Mouse (Mus musculus) megakaryocyte progenitor cell, adult 5-6 weeks (primary cell): ENCODE data around the gene Agr3. TPM values are rescaled to one million over a fixed set of nuclear protein-coding genes. Genes with fewer than 3 reads are reported as not detected.

Experiments
- ATAC-seq: replicated peaks from 2 replicates; pipeline ENCODE4 v1.8.0; 2016; ENCODE audit warnings: mild to moderate bottlenecking, moderate TSS enrichment, inconsistent platforms; ENCODE audit not compliant: poor library complexity
- total RNA-seq, 2 experiments: library from RNA; stranded (forward) in 1 of 2; stranded (reverse) in 1 of 2; fragments of 157-497, 149-512 nt in 1 of 2; fragments of 200-1000 nt in 1 of 2; gene quantifications; 2 replicates each; pipeline versions ENCODE4 v1.2.3 to v1.2.4; 2015 to 2017

Gene Agr3
- total RNA-seq (2015) (not detected in 2 replicates), total RNA-seq (2017) (not detected in 2 replicates)

DNA sequence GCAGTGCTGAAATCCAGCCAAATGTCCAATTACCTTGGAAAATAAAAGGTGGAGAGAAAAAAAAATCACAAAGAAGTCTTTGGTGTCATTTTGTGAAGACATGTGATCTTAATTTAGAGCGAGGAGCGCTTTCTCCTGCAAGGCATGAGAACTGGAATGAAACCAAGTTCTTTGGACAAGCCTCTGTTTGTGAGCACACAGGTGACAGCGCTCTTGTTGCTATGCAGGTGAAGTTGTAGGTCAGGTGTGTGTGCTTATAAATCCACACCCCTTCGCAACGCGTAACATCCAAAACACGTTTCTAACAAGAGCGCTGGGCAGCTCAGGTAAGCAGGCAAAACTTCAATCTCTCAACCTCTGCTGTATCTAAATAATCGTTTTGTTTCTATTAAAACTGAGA, at the start of gene Agr3:
Gene Agr3 (plus strand): TSS at position 219 of the 400 bp plus-strand sequence.
- ATAC-seq = no peak

DNA sequence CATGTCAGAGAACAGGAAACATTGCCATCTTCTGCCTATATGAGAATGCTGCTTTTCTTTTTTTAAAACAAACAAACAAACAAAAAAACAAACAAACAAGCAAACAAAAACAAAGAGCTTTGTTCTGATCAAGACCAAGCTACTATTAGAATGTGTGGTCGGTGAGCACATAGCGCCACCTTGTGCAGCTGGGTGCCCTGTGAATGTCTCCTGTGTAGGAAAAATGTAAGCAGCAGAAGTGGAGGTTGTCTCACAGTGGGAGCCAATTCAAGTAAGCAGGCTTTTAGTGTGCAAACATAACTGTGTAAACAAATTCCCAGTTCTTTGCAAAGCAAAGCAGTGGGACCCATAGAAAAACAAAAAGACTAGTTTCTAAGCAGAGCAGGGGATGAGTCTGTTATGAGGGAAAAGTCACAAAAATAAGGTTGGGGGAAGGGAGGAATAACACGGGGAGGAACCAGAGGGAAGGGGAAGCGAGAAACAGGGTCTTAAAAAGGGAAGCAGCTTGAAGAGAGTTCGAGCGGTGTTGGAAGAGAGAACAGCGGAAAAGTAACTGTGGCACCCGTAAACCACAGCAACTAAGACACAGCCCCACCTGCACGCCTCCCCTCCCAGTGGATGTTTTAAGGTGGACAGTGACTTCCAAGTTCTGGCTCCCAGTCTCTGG, 40.4 kb upstream of the Agr3 start:
- ATAC-seq = peak; percentile 75

DNA sequence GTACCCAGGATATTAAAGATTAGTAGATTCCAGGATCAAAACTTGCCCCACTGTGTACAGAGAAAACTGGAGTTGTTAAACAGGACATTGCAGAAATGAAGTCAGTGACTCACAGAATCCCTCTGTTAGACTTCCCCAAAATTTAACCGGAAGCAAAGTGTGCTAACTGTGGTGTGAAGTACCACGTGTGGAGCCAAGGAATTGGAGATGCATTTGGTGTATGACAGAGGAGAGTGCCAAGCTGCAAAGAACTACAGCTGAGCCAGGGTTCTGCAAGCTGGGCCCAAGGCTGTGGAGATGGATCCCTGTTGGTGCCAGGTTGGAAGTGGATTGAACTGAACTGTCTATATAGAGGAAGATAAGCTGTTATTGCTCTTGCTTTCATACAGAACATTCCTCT, 36.0 kb upstream of the Agr3 start:
- ATAC-seq = peak; percentile 77

DNA sequence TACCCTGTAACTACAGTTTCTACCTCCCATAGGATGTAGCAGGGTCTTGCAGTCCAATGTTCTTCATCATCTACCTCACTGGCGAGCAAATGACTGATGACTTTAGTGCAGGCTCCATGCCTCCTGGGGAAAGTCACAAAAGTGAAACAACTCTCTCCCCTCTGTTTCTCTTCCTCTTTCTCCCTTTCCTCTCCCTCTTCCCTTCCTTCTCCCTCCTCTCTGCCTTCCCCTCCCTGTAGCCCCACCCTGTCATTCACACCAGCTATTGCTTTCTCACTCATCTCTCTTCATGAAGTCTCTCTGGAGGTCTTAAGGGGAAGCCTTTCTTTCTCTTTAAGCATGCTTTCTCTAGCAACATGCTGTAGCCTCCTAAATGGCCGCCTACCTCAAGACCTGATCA, 34.7 kb upstream of the Agr3 start:
- ATAC-seq = peak; percentile 62

DNA sequence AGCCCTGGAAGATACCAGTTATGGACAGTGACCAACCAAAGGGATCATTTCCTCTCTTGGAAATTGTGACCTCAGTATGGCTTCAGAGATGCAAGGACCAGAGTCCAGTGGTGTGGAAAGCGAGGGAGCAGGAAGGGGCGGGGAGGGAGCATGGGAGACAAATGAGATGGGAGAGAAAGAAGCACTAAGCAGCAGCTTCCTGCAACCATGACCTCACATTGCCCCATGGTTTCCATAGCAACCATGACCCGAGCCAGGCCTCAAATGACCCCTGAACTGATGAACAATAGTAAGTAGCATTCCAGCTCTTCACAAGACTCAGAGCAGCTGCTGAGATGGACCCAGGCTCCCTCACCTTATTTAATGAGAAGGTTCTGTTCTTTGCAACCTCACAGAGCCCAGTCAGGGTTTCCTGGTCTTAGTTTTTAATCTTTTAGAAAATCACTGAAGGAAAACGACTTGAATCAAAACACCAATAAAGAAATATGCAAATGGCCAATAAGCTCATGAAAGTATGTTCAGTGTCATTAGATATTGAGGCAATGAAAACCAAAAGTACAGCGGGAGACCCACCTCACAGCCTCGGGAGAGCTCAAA, 31.0 kb upstream of the Agr3 start:
- no peak for ATAC-seq

DNA sequence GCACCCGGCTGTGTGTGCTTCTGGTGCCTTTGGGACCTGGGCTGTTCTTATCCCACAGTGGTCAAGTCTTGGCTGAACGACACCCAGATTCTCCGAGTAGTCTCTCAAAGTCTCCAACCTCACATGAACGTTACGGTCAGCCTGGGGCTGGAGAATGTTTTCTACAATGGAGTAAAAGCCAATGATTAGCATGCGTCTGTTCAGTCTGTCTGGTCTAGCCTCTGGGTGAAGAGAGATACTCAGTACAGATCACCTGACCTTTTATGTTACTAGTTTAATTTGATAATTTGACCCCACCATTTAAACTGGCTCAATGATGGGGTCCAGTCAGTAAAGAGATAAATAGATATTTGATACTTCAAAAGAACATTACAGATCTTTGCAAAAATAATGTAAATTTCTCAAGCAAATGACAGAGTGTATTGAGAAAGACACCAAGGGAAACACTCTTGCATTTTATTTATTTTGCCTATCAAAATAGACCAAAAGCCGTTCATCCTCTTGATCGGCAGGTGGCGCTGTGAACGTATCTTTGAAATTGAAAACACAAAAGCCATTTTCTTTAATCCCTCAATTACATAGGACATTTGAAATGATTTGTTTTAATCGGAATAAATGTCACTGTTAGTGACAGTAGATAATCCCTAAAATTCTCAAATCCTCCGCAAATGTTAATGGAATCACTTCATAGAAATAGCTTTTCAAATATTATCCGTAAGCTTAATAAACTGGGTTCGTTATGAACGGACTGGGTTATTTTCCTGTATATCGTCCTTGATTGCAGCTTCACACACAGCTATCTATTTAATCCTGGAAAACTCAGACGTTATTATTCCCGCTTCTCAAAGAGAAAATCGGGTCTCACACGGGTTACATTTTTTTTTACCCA, 29.3 kb upstream of the Agr3 start:
- ATAC-seq = peak; percentile 77

DNA sequence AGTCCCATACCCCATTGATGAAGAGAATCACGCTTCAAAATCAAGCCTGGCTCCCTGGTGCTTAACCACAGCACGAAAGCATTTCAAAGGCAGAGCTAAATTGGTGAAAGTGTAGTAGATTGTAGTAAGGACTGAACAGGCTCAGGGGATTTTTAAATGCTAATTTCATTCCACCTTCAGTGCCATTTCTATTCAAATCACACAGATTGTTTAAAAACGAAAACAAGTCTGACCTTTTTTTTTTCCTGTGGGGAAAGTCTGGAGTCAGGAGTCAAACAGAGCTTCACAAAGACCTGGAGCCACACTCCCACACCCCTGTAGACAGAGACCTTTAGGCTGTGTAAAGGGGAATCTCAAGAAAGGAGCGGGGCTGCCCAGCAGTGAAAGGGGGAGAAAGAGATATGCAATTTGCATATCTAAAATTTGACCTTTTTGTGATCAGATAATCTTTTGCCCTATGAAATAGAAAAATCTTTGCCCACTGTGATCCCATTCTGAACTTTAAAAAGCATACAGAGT, 28.6 kb upstream of the Agr3 start:
- ATAC-seq = no peak

DNA sequence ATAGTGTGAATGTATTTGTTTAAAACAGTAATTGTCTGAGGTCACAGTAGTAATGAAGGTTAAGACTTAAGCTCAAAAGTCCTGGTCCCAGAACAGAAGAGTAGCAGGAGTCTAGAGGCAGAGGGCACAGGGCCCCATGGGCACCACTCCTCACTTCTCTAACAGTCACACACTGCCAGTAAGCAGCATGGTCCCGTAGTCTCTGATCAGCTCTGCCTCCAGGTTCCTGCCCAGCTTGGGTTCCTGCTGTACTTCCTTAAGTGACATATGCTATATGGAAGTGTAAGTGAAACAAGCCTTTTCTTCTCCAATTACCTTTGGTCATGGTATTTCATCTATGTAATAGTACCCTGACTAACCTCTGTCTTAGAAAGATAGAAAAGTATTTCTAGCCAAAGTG, 14.8 kb upstream of the Agr3 start:
- ATAC-seq = 0 out of 2 replicates have a peak, but pooled peaks have one; percentile 46

DNA sequence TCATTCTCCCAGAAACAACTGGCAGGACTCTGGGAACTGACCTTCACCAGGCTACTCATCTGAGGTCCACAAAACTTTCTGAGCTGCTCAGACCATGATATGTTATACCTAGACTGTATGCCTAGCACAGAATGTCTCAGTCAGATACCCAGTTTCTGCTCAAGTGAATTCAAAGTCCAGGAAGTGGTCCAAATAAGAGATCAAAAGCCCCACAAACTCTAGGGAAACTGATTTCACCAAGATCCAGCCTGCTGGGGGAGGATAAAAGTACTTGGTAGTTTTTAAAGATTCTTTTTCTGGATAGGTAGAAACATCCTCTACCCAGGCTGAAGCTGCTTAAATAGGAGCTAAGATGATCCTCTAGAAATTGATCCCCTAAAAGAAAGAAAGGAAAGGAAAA, 9.6 kb upstream of the Agr3 start:
- ATAC-seq = no peak

DNA sequence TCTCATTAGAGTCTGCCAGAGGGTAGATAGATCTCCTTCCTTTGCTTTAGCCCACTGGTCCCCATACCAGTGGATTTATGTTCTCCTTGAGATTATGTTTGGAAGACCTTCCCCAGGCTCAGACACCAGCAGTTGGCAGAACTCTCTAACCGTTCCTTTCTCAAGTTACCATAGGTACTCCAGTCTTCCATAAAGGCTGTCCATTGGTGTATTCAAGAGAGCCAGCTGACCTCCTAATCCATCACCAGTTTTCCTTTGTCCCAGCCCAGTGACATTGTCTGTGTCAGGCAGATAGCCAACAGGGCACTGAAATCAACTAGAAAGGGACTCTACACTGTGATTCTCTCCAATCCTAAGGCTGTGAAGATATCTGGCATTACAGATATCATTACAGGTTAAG, 9.0 kb upstream of the Agr3 start:
- ATAC-seq = no peak

DNA sequence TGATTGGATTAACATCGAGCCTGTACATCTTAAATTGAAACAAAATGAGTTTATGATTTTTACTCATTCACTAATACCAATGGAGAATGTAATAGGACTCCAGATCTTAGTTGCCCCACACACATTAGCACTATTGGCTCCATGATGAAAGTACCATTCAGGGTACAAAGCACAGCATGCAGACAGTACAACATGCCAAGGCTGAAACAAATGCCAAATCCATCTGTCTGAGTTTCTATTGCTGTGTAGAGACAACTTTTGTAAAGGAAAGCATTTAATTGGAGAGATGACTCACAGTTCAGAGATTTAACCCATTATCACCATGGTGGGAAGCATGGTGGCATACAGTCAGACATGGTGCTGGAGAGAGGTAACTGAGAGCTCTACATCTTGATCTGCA, 7.4 kb upstream of the Agr3 start:
- ATAC-seq = no peak

DNA sequence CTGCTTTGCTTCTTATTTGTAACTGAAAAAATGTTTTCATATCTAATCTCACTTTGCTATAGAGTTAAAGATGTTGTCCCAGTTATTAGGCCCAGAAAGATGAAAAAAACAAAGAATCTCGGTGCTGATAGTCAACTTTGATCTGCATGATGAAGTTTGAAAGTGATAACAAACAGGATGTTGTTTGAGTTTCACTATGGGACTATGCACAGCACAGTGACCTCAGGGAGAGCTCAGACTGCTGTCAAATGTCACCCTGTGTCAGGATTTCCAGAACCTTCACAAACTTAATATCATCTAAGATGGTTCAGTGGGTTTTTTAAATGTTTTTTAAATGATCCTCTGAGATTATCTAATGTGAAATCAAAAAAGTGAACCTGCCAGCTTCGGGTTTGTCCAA, 2.4 kb downstream of the Agr3 start:
- ATAC-seq = no peak

DNA sequence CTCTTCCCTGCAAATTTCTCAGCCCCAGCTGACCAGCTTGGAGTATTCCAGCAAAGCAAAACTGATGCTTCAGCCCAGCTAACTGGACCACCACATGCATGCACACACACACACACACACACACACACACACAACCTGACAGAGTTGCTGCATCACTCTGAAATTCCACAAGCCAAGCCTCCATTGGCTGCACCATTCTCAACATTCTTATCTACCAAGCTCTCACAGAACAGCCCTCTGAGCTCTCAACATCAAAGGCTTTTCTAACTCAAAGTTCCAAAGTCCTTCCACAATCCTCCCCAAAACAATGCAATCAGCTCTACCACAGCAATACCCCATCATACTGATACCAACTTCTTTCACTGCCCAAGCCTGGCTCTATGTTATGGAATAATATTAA, 7.4 kb downstream of the Agr3 start:
- no peak for ATAC-seq

DNA sequence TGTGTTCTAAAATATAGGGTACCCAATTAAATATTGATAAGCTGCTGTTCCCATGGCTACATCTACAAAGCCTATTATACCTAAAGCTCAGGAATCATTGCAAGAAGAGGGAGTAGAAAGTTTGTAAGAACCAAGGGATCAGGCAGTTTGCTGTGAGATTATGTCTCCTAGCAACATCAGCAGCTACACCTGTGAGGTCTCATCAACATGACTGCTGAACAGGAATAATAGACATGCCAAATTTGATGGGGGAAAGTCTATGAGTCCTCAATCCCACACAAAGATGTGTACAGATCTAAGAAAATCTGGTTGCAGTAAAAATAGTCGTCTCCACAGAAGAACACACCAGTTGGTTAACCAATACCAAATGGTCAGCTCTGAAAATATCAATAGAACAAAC, 26.3 kb downstream of the Agr3 start:
- ATAC-seq = no peak

DNA sequence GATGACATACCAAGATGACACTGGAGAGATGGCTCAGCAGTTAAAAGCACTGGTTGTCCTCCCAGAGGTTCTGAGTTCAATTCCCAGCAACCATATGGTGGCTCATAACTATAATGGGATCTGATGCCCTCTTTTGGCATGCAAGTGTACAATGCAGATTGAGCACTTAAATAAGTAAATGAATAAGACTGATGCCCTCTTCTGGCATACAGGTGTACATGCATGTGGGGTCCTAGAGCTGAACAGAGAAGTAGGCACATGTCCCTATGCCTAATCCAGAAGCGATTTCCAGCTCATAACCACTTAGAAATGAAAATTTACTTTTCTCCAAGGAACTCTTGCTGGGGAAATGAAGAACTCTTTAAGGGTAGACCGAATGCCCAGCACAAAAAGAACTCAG, 31.8 kb downstream of the Agr3 start:
- ATAC-seq = peak; percentile 97

DNA sequence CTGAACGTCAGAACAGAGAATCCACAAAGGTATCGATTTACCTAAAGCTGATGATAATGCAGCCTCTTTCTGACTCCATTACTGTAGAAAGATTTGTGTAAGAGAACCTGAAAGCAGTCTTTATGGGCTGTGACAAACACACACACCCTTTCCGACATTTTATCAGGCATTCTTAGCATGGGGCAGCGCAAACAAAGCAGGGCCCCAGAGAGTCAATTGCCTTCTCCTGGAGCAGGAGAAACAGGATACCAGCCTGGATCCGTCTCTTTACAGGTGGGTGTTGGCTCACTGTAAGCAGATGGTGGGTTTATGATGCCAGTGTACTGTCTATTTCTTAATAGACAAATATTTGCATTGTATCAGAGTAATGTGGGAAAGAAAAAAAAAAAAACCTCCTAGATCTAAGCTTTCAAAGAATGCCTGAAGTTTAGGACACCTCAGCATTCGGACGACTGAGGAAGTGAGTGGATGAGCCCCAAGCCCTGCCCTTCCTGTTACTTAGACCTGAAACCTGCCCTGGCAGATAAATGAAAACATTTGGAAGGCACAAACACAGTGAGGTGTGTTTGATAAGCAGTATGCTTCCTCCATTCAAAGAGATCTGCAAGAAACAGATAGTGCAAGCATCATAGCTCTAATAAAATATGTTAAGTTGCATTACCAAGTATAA, 40.8 kb downstream of the Agr3 start:
- ATAC-seq = peak; percentile 100

DNA sequence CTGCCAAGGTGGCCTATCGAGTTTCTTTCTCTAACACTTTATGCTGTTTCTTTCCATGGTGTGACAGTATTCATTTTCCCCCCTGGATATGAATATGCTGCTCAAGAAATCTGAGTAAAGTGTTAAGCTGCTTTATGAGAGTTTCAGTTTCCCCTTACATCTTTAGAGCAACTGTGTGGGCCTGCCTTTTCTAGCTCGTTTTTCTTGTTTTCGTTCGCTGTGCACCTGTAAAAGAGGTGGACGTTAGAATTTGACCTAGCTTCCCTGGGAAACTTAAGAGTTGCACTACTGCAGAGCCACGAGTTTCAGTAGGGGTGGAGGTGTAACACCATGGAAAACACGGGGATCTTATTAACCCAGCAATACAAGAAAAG, 41.3 kb downstream of the Agr3 start:
- no peak for ATAC-seq

DNA sequence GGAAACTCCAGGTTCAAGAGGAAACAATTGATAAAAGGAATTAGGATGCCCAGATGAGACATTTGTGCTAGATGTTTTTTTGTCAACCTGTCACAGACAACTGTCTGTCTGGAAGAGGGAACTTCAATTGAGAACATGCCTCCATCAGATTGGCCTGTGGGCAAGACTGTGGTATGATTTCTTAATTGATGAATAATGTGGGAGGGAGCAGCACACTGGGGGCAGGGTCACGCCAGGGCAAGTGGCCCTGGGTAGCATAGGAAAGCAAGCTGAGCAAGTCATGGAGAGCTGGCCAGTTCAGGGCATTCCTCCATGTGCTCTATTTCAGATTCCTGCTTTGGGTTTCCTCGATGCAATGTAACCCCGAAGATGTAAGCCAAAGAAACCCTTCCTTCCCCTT, 50.5 kb downstream of the Agr3 start:
- ATAC-seq = peak; percentile 87

DNA sequence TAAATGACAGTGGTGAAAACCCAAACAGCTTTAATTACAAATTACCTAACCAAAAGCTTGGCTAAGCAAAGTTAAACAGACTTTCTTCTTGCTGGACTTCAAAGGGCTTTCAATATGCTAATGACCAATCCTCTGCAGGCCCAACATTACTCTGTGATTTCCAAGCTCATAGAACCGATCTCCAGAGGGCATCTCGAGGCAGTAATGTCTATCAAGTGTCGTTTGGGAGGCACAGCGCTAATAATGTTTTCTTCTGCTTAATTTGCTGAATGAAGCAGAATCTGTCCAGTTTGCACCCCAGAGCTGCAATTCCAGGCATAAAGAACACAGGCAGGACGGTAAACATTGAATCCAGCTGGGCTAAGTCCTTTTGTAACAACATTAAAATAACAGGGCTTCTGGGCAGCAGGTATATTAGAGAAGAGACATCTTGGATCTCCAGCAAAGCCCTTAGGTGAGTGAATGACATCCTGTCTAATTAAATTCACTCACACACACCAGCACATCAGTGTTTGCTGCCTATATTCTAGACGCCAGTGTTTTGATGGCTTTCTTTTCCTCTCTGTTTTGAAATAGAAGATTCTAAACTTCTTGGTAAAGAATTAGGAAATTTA, 52.3 kb downstream of the Agr3 start:
- ATAC-seq = no peak

DNA sequence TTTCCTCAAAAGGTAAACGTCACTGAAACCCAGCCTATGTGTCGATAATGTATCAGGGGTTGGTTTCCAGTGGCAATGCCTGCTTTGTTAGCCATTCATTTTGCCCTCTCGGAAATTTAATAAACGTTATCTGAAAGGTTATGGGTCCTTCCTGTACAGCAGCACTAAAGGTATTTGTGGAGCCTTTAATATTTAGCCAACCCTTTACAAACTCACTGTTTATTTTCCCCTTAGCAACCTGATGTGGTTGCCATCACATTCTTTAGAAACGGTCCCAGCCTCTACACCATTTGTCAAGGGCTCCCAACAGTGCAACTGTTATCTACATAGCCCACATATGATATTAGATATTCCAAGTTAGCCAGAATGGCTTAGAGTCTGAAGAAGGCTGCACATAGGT, 54.2 kb downstream of the Agr3 start:
- ATAC-seq = no peak
